ENCODE assay signal across 28 mouse cellular contexts in genomic region chr3:157729711-157730367, GRCm38 (mm10).
DNase-seq lines count a peak whose midpoint lies in the region; ATAC-seq and TF ChIP-seq lines count a peak whose summit lies in the region.
"Had no signal": no experiment of that assay in that cellular context is flagged by ENCODE, and none has a peak within 500 bp of the region (broad histone marks: within the 10 kb centered on the region; RNA-seq: fewer than 3 reads in every experiment).

No protein-coding gene starts in this region.

- no peaks in the 10 kb centered on the region for H3K9me3 ChIP-seq in hindbrain, embryonic 12.5 days (replicated peaks)
- H3K9me3 ChIP-seq in hindbrain, embryonic 14.5 days (ENCODE audit: control insufficient read depth, low read length), result no peaks in the 10 kb centered on the region
- H3K9me3 ChIP-seq in midbrain, embryonic 13.5 days, result no peaks in the 10 kb centered on the region
- no peaks in the 10 kb centered on the region for H3K9me3 ChIP-seq in midbrain, embryonic 14.5 days (ENCODE audit: control insufficient read depth, low read length)
- H3K9me3 ChIP-seq: kidney, embryonic 15.5 days; limb, embryonic 13.5 days; liver, embryonic 15.5 days; midbrain, embryonic 12.5 days; neural tube, embryonic 15.5 days had no signal

- H3K9ac ChIP-seq in hindbrain, embryonic 12.5 days, result no peak overlapping the region
- H3K9ac ChIP-seq in hindbrain, embryonic 14.5 days, result no peak overlapping the region
- H3K9ac ChIP-seq in midbrain, embryonic 13.5 days (replicated peaks), result no peak overlapping the region
- no peak overlapping the region for H3K9ac ChIP-seq in midbrain, embryonic 14.5 days (replicated peaks; ENCODE audit: low read length)
- H3K9ac ChIP-seq: kidney, embryonic 15.5 days; limb, embryonic 13.5 days; liver, embryonic 15.5 days; midbrain, embryonic 12.5 days; neural tube, embryonic 15.5 days had no signal

- DNase-seq in hindbrain, embryonic 14.5 days (ENCODE audit: low spot score), result no peak
- no peak for DNase-seq in midbrain, embryonic 14.5 days
- peak; percentile 47 for DNase-seq in Patski (ENCODE audit: low read depth, low spot score)
- DNase-seq in right cerebral cortex, postnatal 25 days, result no peak
- DNase-seq: adrenal gland, postnatal 14 days; cerebellum, adult 18-20 months; cerebellum, postnatal 10 days; gastrocnemius, postnatal 14 days; heart, postnatal 36 days; kidney, adult 18-20 months; kidney, postnatal 25 days; lung, postnatal 36 days; right cerebral cortex, adult 18-20 months; right cerebral cortex, postnatal 4 days; thymus, adult 2 months; thymus, postnatal 36 days had no signal

- H3K27me3 ChIP-seq in hindbrain, embryonic 12.5 days, result no peaks in the 10 kb centered on the region
- no peaks in the 10 kb centered on the region for H3K27me3 ChIP-seq in hindbrain, embryonic 14.5 days (ENCODE audit: control insufficient read depth, insufficient read depth, low read length)
- H3K27me3 ChIP-seq in midbrain, embryonic 13.5 days, result no peaks in the 10 kb centered on the region
- no peaks in the 10 kb centered on the region for H3K27me3 ChIP-seq in midbrain, embryonic 14.5 days (ENCODE audit: control insufficient read depth, insufficient read depth, low read length)
- H3K27me3 ChIP-seq in Patski, result no peaks in the 10 kb centered on the region
- H3K27me3 ChIP-seq: kidney, embryonic 15.5 days; limb, embryonic 13.5 days; liver, embryonic 15.5 days; midbrain, embryonic 12.5 days; neural tube, embryonic 15.5 days had no signal

- in situ Hi-C loops in Patski (cut with MboI; ENCODE audit: low pct_unique_long_range_greater_than_20kb), result no loop called here

- H3K4me2 ChIP-seq in hindbrain, embryonic 12.5 days (replicated peaks), result no peak overlapping the region
- H3K4me2 ChIP-seq in hindbrain, embryonic 14.5 days (replicated peaks), result no peak overlapping the region
- no peak overlapping the region for H3K4me2 ChIP-seq in midbrain, embryonic 13.5 days (replicated peaks)
- no peak overlapping the region for H3K4me2 ChIP-seq in midbrain, embryonic 14.5 days (ENCODE audit: low read length)
- H3K4me2 ChIP-seq: kidney, embryonic 15.5 days; limb, embryonic 13.5 days; liver, embryonic 15.5 days; midbrain, embryonic 12.5 days; neural tube, embryonic 15.5 days had no signal

- no peak overlapping the region for H3K4me3 ChIP-seq in hindbrain, embryonic 12.5 days
- H3K4me3 ChIP-seq in hindbrain, embryonic 14.5 days (replicated peaks; ENCODE audit: low read length), result no peak overlapping the region
- H3K4me3 ChIP-seq in midbrain, embryonic 13.5 days (replicated peaks), result no peak overlapping the region
- H3K4me3 ChIP-seq in midbrain, embryonic 14.5 days (replicated peaks; ENCODE audit: low read depth, low read length), result no peak overlapping the region
- H3K4me3 ChIP-seq: kidney, embryonic 15.5 days; left cerebral cortex, adult 2 months; limb, embryonic 13.5 days; liver, embryonic 15.5 days; midbrain, embryonic 12.5 days; neural tube, embryonic 15.5 days had no signal

- no peak for TF ChIP-seq CTCF in Patski (IDR thresholded peaks at IDR 0.05)

- 0 out of 2 replicates have a peak, but pooled peaks have one; percentile 32 for ATAC-seq in hindbrain, embryonic 12.5 days (ENCODE audit: low FRiP score)
- ATAC-seq in hindbrain, embryonic 14.5 days (ENCODE audit: low FRiP score), result no peak
- ATAC-seq in midbrain, embryonic 13.5 days, result 0 out of 2 replicates have a peak, but pooled peaks have one; percentile 34
- no peak for ATAC-seq in midbrain, embryonic 14.5 days (ENCODE audit: low FRiP score, low TSS enrichment)
- peak; percentile 63 for ATAC-seq in Patski
- no peak for ATAC-seq in erythroblast, adult 5-6 weeks (replicated peaks; ENCODE audit: low FRiP score, poor library complexity, severe bottlenecking)
- ATAC-seq: CD4-positive, CD25-positive, alpha-beta regulatory T cell, adult 4 months; forebrain, embryonic 14.5 days; hindbrain, embryonic 16.5 days had no signal

- no peaks in the 10 kb centered on the region for H3K4me1 ChIP-seq in hindbrain, embryonic 12.5 days
- H3K4me1 ChIP-seq in hindbrain, embryonic 14.5 days (replicated peaks; ENCODE audit: control insufficient read depth, insufficient read depth, low read length), result no peaks in the 10 kb centered on the region
- 0 out of 2 replicates have a peak, but pooled peaks cover 2% of the 10 kb centered on the region for H3K4me1 ChIP-seq in midbrain, embryonic 13.5 days (replicated peaks)
- no peaks in the 10 kb centered on the region for H3K4me1 ChIP-seq in midbrain, embryonic 14.5 days (ENCODE audit: control insufficient read depth, insufficient read depth, low read length)
- H3K4me1 ChIP-seq: kidney, embryonic 15.5 days; limb, embryonic 13.5 days; liver, embryonic 15.5 days; neural tube, embryonic 15.5 days had no signal

- CTCF ChIA-PET in Patski (lab: Charles Lee), result interaction anchor here (0.8 to 1.6 kb wide), 4 partner anchors 9 to 167 kb away, joined by 3 read pairs; no protein-coding TSS in a partner anchor

- no peaks in the 10 kb centered on the region for H3K36me3 ChIP-seq in hindbrain, embryonic 12.5 days
- no peaks in the 10 kb centered on the region for H3K36me3 ChIP-seq in hindbrain, embryonic 14.5 days (replicated peaks; ENCODE audit: control insufficient read depth, insufficient read depth)
- H3K36me3 ChIP-seq in midbrain, embryonic 13.5 days, result no peaks in the 10 kb centered on the region
- no peaks in the 10 kb centered on the region for H3K36me3 ChIP-seq in midbrain, embryonic 14.5 days (ENCODE audit: control insufficient read depth, insufficient read depth, low read length)
- H3K36me3 ChIP-seq: kidney, embryonic 15.5 days; limb, embryonic 13.5 days; liver, embryonic 15.5 days; midbrain, embryonic 12.5 days; neural tube, embryonic 15.5 days had no signal

- POLR2A ChIA-PET in Patski (lab: Charles Lee), result no interaction called here

- 12% methylated on average over 1 of the region's 1 CpGs for WGBS in hindbrain, embryonic 12.5 days
- 6% methylated on average over 1 of the region's 1 CpGs for WGBS in hindbrain, embryonic 14.5 days
- WGBS in midbrain, embryonic 13.5 days, result 43% methylated on average over 1 of the region's 1 CpGs
- 30% methylated on average over 1 of the region's 1 CpGs for WGBS in midbrain, embryonic 14.5 days

- no peak overlapping the region for H3K27ac ChIP-seq in hindbrain, embryonic 12.5 days
- no peak overlapping the region for H3K27ac ChIP-seq in hindbrain, embryonic 14.5 days
- H3K27ac ChIP-seq in midbrain, embryonic 13.5 days, result no peak overlapping the region
- H3K27ac ChIP-seq in midbrain, embryonic 14.5 days (replicated peaks; ENCODE audit: low read depth, low read length), result no peak overlapping the region
- H3K27ac ChIP-seq: kidney, embryonic 15.5 days; left cerebral cortex, adult 2 months; limb, embryonic 13.5 days; liver, embryonic 15.5 days; midbrain, embryonic 12.5 days; neural tube, embryonic 15.5 days had no signal

Comparison
In these comparisons a context has a peak if more than half of its experiments do, and no peak if none do; other contexts are left out.
1. ATAC-seq: peak in hindbrain, embryonic 12.5 days (single experiment), midbrain, embryonic 13.5 days (single experiment) and Patski (single experiment); none in hindbrain, embryonic 14.5 days (single experiment), midbrain, embryonic 14.5 days (single experiment) and erythroblast, adult 5-6 weeks (single experiment).